Mouse (Mus musculus): ENCODE measurements at regions not wholly inside any gene's neighbourhood (a gene's known extent, or its start where the extent isn't known, plus 50 kb on each side); places are given as distances from the start of the nearest gene placed in this dataset.

- no peak overlapping the region for H3K4me3 ChIP-seq (ENCODE audit: control insufficient read depth, low read depth, low read length)
- no peaks in the 10 kb centered on the region for H3K36me3 ChIP-seq (ENCODE audit: control insufficient read depth, insufficient read depth, low read length)
- H3K27me3 ChIP-seq (ENCODE audit: control insufficient read depth, insufficient read depth, low read length): no peaks in the 10 kb centered on the region
- H3K27ac ChIP-seq (ENCODE audit: control insufficient read depth, insufficient read depth, low read depth, low read length): no peak overlapping the region
- TF ChIP-seq POLR2A (IDR thresholded peaks at IDR 0.05; ENCODE audit: control insufficient read depth, low read depth, low read length): no peak
- no peak for TF ChIP-seq CTCF (IDR thresholded peaks at IDR 0.05; ENCODE audit: control insufficient read depth, insufficient read depth, insufficient replicate concordance, low read depth, low read length)
- no peaks in the 10 kb centered on the region for H3K4me1 ChIP-seq (ENCODE audit: control insufficient read depth, insufficient read depth, low read length)
Observed at GRCm38 (mm10) chr3:79002173-79002848, 284.0 kb downstream of the Rapgef2 start.

- TF ChIP-seq POLR2A (IDR thresholded peaks at IDR 0.05; ENCODE audit: control insufficient read depth, low read depth, low read length) (no peak), CTCF (IDR thresholded peaks at IDR 0.05; ENCODE audit: control insufficient read depth, insufficient read depth, insufficient replicate concordance, low read depth, low read length) (no peak)
- H3K4me3 ChIP-seq (ENCODE audit: control insufficient read depth, low read depth, low read length): no peak overlapping the region
- H3K27me3 ChIP-seq (ENCODE audit: control insufficient read depth, insufficient read depth, low read length): no peaks in the 10 kb centered on the region
- no peaks in the 10 kb centered on the region for H3K36me3 ChIP-seq (ENCODE audit: control insufficient read depth, insufficient read depth, low read length)
- H3K4me1 ChIP-seq (ENCODE audit: control insufficient read depth, insufficient read depth, low read length): no peaks in the 10 kb centered on the region
- no peak overlapping the region for H3K27ac ChIP-seq (ENCODE audit: control insufficient read depth, insufficient read depth, low read depth, low read length)
Observed at GRCm38 (mm10) chr3:79001754-79002153, 284.6 kb downstream of the Rapgef2 start.

- TF ChIP-seq CTCF (IDR thresholded peaks at IDR 0.05; ENCODE audit: control insufficient read depth, insufficient read depth, insufficient replicate concordance, low read depth, low read length) (no peak), POLR2A (IDR thresholded peaks at IDR 0.05; ENCODE audit: control insufficient read depth, low read depth, low read length) (no peak)
- H3K36me3 ChIP-seq (ENCODE audit: control insufficient read depth, insufficient read depth, low read length): no peaks in the 10 kb centered on the region
- H3K4me3 ChIP-seq (ENCODE audit: control insufficient read depth, low read depth, low read length): no peak overlapping the region
Observed at GRCm38 (mm10) chr3:79000293-79000692, 286.0 kb downstream of the Rapgef2 start.

GRCm38 (mm10) chr3:78999803-79000202 lies 286.5 kb downstream of the Rapgef2 start:
- TF ChIP-seq CTCF (IDR thresholded peaks at IDR 0.05; ENCODE audit: control insufficient read depth, insufficient read depth, insufficient replicate concordance, low read depth, low read length) (no peak), POLR2A (IDR thresholded peaks at IDR 0.05; ENCODE audit: control insufficient read depth, low read depth, low read length) (no peak)
- no peak overlapping the region for H3K27ac ChIP-seq (ENCODE audit: control insufficient read depth, insufficient read depth, low read depth, low read length)

More at GRCm38 (mm10) chr3:79000293-79000692, 286.0 kb downstream of the Rapgef2 start:
- H3K4me1 ChIP-seq (ENCODE audit: control insufficient read depth, insufficient read depth, low read length): no peaks in the 10 kb centered on the region
- H3K27ac ChIP-seq (ENCODE audit: control insufficient read depth, insufficient read depth, low read depth, low read length): no peak overlapping the region
- no peaks in the 10 kb centered on the region for H3K27me3 ChIP-seq (ENCODE audit: control insufficient read depth, insufficient read depth, low read length)

GRCm38 (mm10) chr3:78988120-78988519 lies 298.2 kb downstream of the Rapgef2 start:
- Histone ChIP-seq H3K4me1 (ENCODE audit: control insufficient read depth, insufficient read depth, low read length) (no peaks in the 10 kb centered on the region), H3K36me3 (ENCODE audit: control insufficient read depth, insufficient read depth, low read length) (no peaks in the 10 kb centered on the region), H3K27me3 (ENCODE audit: control insufficient read depth, insufficient read depth, low read length) (no peaks in the 10 kb centered on the region), H3K27ac (ENCODE audit: control insufficient read depth, insufficient read depth, low read depth, low read length) (no peak overlapping the region), H3K4me3 (ENCODE audit: control insufficient read depth, low read depth, low read length) (no peak overlapping the region)
- TF ChIP-seq POLR2A (IDR thresholded peaks at IDR 0.05; ENCODE audit: control insufficient read depth, low read depth, low read length) (no peak), CTCF (IDR thresholded peaks at IDR 0.05; ENCODE audit: control insufficient read depth, insufficient read depth, insufficient replicate concordance, low read depth, low read length) (no peak)

More at GRCm38 (mm10) chr3:78999803-79000202, 286.5 kb downstream of the Rapgef2 start:
- H3K27me3 ChIP-seq (ENCODE audit: control insufficient read depth, insufficient read depth, low read length): no peaks in the 10 kb centered on the region
- no peaks in the 10 kb centered on the region for H3K4me1 ChIP-seq (ENCODE audit: control insufficient read depth, insufficient read depth, low read length)
- no peak overlapping the region for H3K4me3 ChIP-seq (ENCODE audit: control insufficient read depth, low read depth, low read length)
- no peaks in the 10 kb centered on the region for H3K36me3 ChIP-seq (ENCODE audit: control insufficient read depth, insufficient read depth, low read length)

- H3K4me3 ChIP-seq (ENCODE audit: control insufficient read depth, low read depth, low read length): no peak overlapping the region
- TF ChIP-seq CTCF (IDR thresholded peaks at IDR 0.05; ENCODE audit: control insufficient read depth, insufficient read depth, insufficient replicate concordance, low read depth, low read length): no peak
- TF ChIP-seq POLR2A (IDR thresholded peaks at IDR 0.05; ENCODE audit: control insufficient read depth, low read depth, low read length): no peak
- H3K4me1 ChIP-seq (ENCODE audit: control insufficient read depth, insufficient read depth, low read length): no peaks in the 10 kb centered on the region
- H3K36me3 ChIP-seq (ENCODE audit: control insufficient read depth, insufficient read depth, low read length): no peaks in the 10 kb centered on the region
- H3K27me3 ChIP-seq (ENCODE audit: control insufficient read depth, insufficient read depth, low read length): no peaks in the 10 kb centered on the region
- H3K27ac ChIP-seq (ENCODE audit: control insufficient read depth, insufficient read depth, low read depth, low read length): no peak overlapping the region
Observed at GRCm38 (mm10) chr3:78986726-78987125, 299.6 kb downstream of the Rapgef2 start.

- Histone ChIP-seq H3K27ac (ENCODE audit: control insufficient read depth, insufficient read depth, low read depth, low read length) (no peak overlapping the region), H3K4me1 (ENCODE audit: control insufficient read depth, insufficient read depth, low read length) (no peaks in the 10 kb centered on the region), H3K4me3 (ENCODE audit: control insufficient read depth, low read depth, low read length) (no peak overlapping the region), H3K27me3 (ENCODE audit: control insufficient read depth, insufficient read depth, low read length) (no peaks in the 10 kb centered on the region), H3K36me3 (ENCODE audit: control insufficient read depth, insufficient read depth, low read length) (no peaks in the 10 kb centered on the region)
- TF ChIP-seq CTCF (IDR thresholded peaks at IDR 0.05; ENCODE audit: control insufficient read depth, insufficient read depth, insufficient replicate concordance, low read depth, low read length) (no peak), POLR2A (IDR thresholded peaks at IDR 0.05; ENCODE audit: control insufficient read depth, low read depth, low read length) (no peak)
Observed at GRCm38 (mm10) chr3:78981057-78981456, 305.3 kb downstream of the Rapgef2 start.

Data from testis, adult 2 months (tissue).